Mouse (Mus musculus) bone marrow, adult 2 months (tissue): Measurements from ENCODE around the gene Pigg.

Experiments
- CTCF ChIP-seq: fragments of 200-500 bp; IDR thresholded peaks from 2 replicates; pipeline ENCODE4 v1.5.1; 2011; ENCODE audit warnings: low read length, control low read depth; ENCODE audit not compliant: control insufficient read depth, insufficient read depth
- POLR2A ChIP-seq: fragments of 200-500 bp; IDR thresholded peaks from 2 replicates; pipeline ENCODE4 v1.6.1; 2011; ENCODE audit warnings: low read depth, mild to moderate bottlenecking, control low read depth, low read length, borderline replicate concordance; ENCODE audit not compliant: control insufficient read depth

- TF ChIP-seq POLR2A (no peak), CTCF (no peak)
Observed at GRCm38 (mm10) chr5:108376059-108376458, 63.6 kb downstream of the Pigg start.
